Mouse (Mus musculus) regulatory T cell (primary cell): Measurements from ENCODE around the gene Sppl2b.

Source experiments
- in situ Hi-C: fragments of 300-600 bp; cut with MboI, MseI; formaldehyde crosslinking; loops from one replicate; pipeline ENCODE4 v1.15.1; 2025; ENCODE audit warnings: high pct_unique_total_duplicates

Gene Sppl2b

GRCm38 (mm10) chr10:80896581-80897485, 41.8 kb downstream of the Sppl2b start:
- in situ Hi-C loops, result no loop called here

- in situ Hi-C loops, result no loop called here
Observed at GRCm38 (mm10) chr10:80897861-80898510, 42.9 kb downstream of the Sppl2b start.

GRCm38 (mm10) chr10:80899074-80899473, 44.0 kb downstream of the Sppl2b start:
- in situ Hi-C loops, result no loop called here

GRCm38 (mm10) chr10:80899591-80900317, 44.7 kb downstream of the Sppl2b start:
- in situ Hi-C loops, result no loop called here

- in situ Hi-C loops, result no loop called here
Observed at GRCm38 (mm10) chr10:80900318-80901247, 45.5 kb downstream of the Sppl2b start, which contains the start of gene Timm13. Gene Timm13, minus strand, starts transcription at chr10:80900969.

- in situ Hi-C loops, result no loop called here
Observed at GRCm38 (mm10) chr10:80901409-80902272, 46.6 kb downstream of the Sppl2b start.

- in situ Hi-C loops, result no loop called here
Observed at GRCm38 (mm10) chr10:80902273-80902940, 47.3 kb downstream of the Sppl2b start.

- in situ Hi-C loops, result no loop called here
Observed at GRCm38 (mm10) chr10:80903282-80903681, 48.2 kb downstream of the Sppl2b start.

GRCm38 (mm10) chr10:80904004-80904693, 49.1 kb downstream of the Sppl2b start:
- in situ Hi-C loops, result no loop called here

GRCm38 (mm10) chr10:80904709-80905108, 49.6 kb downstream of the Sppl2b start:
- in situ Hi-C loops, result no loop called here

- in situ Hi-C loops, result no loop called here
Observed at GRCm38 (mm10) chr10:80909375-80910162, 54.5 kb downstream of the Sppl2b start.

- in situ Hi-C loops, result no loop called here
Observed at GRCm38 (mm10) chr10:80911354-80911753, 56.3 kb downstream of the Sppl2b start.

- in situ Hi-C loops, result no loop called here
Observed at GRCm38 (mm10) chr10:80911891-80912290, 56.8 kb downstream of the Sppl2b start.

- in situ Hi-C loops, result no loop called here
Observed at GRCm38 (mm10) chr10:80913364-80914011, 58.4 kb downstream of the Sppl2b start.

GRCm38 (mm10) chr10:80914253-80914656, 59.2 kb downstream of the Sppl2b start:
- in situ Hi-C loops, result no loop called here

- in situ Hi-C loops, result no loop called here
Observed at GRCm38 (mm10) chr10:80915260-80915659, 60.2 kb downstream of the Sppl2b start.

- in situ Hi-C loops, result no loop called here
Observed at GRCm38 (mm10) chr10:80915736-80916135, 60.7 kb downstream of the Sppl2b start.
